Mouse (Mus musculus): Measurements from ENCODE around the gene Dnajc5g.

The Dnajc5g gene

GRCm38 (mm10) chr5:31108000-31108490 is 2.0 kb downstream of the Dnajc5g start, which contains the start of gene Slc30a3:
Slc30a3 (minus strand) TSS chr5:31108237.
- DNase-seq (ENCODE audit: low read depth, low spot score): no peak

DNA sequence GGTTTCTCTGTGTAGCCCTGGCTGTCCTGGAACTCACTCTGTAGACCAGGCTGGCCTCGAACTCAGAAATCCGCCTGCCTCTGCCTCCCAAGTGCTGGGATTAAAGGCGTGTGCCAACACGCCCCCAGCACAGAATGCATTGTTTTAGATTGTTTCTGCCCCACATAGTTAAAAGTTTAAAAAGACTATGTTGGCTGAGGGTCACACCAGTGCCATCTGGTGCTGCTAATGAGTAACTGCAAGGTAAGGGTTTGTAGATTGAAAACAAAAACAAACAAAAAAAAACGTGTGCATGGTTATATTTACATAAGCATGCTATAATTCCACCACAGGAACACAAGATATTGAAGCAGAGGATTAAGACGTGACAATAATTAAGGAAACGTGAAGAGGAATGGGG is 4.7 kb downstream of the Dnajc5g start:
- DNase-seq (ENCODE audit: low read depth, low spot score): peak; percentile 61

DNA sequence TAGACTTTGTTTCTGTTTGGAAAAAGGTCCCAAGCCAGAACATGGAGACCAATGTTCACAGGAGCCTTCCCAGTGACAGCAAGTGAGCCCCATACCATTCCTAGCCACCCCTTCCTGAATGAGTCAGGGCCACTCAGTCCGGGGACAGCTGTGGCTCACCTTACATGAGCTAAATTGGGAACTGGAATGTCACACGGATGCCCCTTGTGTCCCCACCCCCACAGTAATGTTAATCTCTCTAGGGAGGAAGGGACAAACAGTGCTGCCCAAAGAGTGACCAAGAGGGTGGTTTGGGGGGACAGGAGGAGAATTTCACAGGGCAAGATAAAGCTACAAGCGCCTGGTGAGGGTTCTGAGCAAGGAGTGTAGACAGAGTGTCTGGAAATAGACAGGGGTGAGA is 10.3 kb downstream of the Dnajc5g start, which contains the start of gene Trim54:
Gene Trim54, plus strand, starts transcription at position 359 of the 400 bp plus-strand sequence.
- DNase-seq (ENCODE audit: low read depth, low spot score): no peak

- DNase-seq (ENCODE audit: low read depth, low spot score): no peak
Observed at GRCm38 (mm10) chr5:31116912-31117311, 10.8 kb downstream of the Dnajc5g start.

DNA sequence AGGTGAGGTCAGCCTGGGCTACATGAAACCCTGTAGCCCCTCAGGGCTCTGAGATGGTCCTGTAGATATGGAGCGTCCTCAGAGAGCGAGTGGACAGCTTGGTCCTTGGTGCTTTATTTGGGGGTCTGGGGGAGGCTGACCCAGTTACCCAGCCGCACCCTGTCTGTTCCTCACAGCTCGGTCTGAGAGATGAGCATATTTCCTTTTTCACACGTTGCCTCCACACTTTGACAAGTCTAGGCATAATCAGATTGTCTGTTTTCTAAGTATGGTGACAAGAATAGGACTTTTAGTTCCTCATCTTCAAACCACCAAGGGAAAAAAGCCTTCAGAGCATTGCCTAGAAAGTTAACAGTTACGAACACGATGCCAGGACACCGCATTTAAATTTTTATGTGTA is 15.0 kb downstream of the Dnajc5g start:
- DNase-seq (ENCODE audit: low read depth, low spot score): no peak

DNA sequence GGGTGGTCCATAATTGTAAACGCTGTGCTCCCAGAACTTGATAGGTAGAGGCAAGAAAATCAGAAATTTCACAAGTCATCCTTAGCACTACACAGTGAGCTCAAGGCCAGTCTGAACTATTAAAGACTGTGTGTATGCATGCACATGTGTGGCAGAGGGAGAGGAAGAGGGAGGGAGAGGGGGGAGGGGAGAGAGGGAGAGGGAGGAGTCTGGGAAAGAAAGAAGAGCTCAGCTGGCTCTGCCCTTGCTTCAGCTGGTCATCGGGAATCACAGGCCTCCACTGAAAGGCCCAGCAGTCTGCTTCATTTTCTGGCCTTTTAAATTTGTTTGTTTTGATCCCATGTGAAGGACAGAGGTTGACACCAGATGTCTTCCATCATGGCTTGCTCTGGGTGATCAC is 17.4 kb downstream of the Dnajc5g start:
- DNase-seq (ENCODE audit: low read depth, low spot score): no peak

DNA sequence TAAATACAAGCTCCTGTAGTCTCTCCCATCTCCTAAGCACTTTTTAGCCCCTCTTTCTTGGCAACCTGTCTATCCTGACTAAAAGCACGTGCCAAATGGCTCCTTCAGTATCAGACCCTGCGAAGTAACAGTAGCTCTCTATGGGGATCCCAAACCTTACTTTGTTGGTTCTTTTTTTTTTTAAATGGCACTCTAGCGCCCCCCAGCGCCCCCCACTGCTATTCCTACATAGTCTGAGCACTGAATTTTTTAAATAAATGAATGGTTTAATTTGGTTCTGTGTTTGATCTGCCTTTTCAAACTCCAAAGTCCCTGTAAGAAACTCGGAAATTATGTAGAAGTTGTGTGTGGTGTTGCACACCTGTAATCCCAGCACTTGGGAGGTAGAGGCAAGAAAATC is 20.0 kb downstream of the Dnajc5g start:
- DNase-seq (ENCODE audit: low read depth, low spot score): no peak

DNA sequence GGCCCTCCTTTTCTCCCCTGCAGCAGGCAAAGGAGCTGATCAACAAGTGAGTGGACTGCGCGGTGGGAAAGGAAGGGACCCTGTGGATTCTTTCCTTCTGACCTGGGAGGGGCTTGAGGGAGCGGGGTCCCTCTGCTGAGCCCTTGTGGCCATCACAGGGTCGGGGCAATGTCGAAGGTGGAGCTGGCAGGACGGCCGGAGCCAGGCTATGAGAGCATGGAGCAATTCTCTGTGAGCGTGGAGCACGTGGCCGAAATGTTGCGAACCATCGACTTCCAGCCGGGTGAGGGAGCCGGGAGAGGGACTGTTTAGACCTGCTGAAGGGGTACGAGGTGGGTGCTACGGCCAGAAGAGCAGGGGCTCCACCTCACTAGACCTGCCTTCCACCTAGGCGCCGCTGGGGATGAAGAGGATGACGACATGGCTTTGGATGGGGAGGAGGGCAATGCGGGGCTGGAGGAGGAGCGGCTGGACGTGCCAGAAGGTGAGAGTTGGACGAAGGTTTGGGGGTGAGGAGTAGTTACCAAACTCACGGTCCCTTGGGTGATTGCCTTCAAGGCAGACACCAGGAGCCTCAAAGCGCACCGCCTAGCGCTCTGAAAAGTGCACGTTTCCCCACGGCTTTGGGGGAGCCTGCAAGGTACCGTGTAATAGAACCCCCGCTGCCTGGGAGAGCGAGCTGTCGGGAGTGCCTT is 30.8 kb downstream of the Dnajc5g start:
- no peak for DNase-seq (ENCODE audit: low read depth, low spot score)

- no peak for DNase-seq (ENCODE audit: low read depth, low spot score)
Observed at GRCm38 (mm10) chr5:31137658-31138057, 31.6 kb downstream of the Dnajc5g start.

- DNase-seq (ENCODE audit: low read depth, low spot score): no peak
Observed at GRCm38 (mm10) chr5:31138241-31138967, 32.3 kb downstream of the Dnajc5g start, which contains the start of gene Ucn. Ucn (minus strand) TSS chr5:31138829.

DNA sequence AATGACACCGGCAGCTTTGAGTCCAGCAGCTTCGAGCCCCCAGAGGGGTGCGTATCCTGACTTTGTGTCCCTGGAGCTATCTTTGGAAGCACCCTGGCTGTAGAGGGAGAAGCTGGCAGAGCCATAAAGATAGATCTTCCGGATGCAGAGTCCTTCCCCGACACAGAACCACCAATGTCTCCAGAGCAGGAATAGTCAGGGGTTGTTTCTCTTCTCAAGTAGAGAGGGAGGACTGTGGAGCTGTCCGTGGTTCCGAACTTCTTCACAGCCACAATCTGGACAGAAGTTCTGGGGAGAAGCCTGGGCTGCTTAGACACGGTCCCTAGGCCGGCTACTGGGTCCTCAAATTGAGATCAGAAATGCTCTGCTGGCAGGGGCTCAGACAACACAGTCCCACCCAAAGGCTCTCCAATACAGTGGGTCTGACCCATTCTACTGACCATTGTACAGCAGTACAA is 32.9 kb downstream of the Dnajc5g start:
- peak; percentile 52 for DNase-seq (ENCODE audit: low read depth, low spot score)

GRCm38 (mm10) chr5:31149781-31150180 is 43.7 kb downstream of the Dnajc5g start:
- peak; percentile 80 for DNase-seq (ENCODE audit: low read depth, low spot score)

DNA sequence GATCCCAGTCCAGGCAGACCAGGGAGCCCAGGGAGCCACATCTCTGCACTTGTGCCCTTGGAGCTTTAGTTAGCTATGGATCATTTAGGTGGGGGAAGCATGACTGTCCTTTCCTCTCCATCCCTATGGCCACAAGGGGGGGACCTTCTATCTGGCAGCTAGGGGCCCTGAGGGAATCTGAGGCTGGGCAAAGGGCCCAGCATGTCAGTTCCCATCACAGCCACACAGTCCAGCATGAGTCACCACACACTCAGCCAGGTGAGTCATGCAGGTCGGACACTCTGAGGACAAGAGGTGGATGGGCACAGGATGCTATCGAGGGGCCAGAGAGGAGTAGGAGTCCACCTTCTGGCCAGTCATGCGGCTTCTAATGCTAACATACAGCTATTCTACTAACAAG is 45.7 kb downstream of the Dnajc5g start:
- DNase-seq (ENCODE audit: low read depth, low spot score): peak; percentile 97

DNA sequence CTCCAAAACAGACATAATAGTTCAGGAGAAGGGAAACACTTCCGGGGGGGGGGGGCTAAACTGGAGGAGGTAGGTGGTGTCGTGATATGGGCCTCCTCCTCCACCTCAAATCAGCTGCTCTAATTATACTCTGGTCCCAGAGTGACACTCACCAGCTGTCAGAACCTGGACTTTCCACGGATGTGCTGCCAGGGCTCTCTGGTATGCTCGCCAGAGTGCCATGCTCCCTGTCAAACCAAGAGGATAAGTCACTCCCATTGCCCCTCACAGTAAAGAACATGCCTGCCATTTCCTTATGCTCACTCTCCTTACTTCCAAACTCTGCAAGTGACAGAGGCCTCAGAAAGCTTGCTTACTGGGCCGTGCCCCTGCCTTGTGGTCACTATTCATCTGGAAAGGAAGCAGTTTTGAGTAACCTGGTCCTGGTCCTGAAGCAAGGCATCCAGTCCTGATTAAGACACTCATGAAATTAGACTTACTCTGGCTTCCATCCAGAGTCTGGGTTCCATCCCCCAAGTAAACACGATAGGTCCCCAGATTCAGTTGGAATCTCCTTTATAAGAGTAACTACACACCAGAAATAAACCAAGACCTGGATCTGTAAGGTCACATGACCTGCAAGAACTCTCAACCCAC is 47.5 kb downstream of the Dnajc5g start:
- DNase-seq (ENCODE audit: low read depth, low spot score): no peak

DNA sequence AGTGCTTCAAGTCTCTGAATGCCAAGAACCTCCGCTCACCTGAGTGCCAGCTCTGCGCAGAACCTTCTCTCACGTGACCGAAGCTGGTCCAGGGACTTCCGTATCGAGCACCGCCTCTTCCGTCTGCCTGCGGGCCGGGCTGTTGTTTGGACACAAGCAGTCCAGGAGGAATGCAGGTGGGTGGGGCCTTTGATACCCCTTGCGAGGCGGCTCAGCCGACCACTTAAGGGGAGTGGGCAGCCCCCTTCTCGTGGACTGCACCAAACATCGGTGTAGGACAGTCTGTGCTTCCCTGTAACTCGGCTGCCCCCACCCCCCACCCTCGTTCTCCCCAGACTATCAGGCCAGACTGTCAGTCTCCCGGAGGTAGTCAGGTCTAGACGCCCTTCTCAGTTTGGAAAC is 48.1 kb downstream of the Dnajc5g start, which contains the start of gene Mpv17:
Gene Mpv17, minus strand, starts transcription at position 100 of the 402 bp plus-strand sequence.
- DNase-seq (ENCODE audit: low read depth, low spot score): peak; percentile 84
